Mouse (Mus musculus) neural tube, embryonic 13.5 days (tissue): ENCODE data around the gene Zkscan4. TPM values are rescaled to one million over a fixed set of nuclear protein-coding genes. Genes with fewer than 3 reads are reported as not detected.
A peak's percentile ranks its signal among the peaks of the same experiment; 100 is the strongest.
"Not testable (repeated sequence)": the region's sequence is repeated elsewhere in the genome, so short reads cannot be mapped to it uniquely, and the experiment has no call there.

Experiments used
- ATAC-seq: fragments of 200-750 bp; cut with Nextera tagmentation; 2 replicates; pipeline ENCODE4 v1.8.0; 2017; ENCODE audit warnings: low read depth, mild to moderate bottlenecking, moderate TSS enrichment, moderate library complexity
- H3K27ac ChIP-seq: fragments of 300-500 bp; sonication (generic); replicated peaks from 2 replicates; pipeline ENCODE4 v1.5.1; 2015; ENCODE audit warnings: moderate library complexity, mild to moderate bottlenecking, inconsistent platforms
- H3K27me3 ChIP-seq: fragments of 300-500 bp; sonication (generic); 2 replicates; pipeline ENCODE4 v1.6.1; 2015; ENCODE audit warnings: mild to moderate bottlenecking, inconsistent platforms
- H3K36me3 ChIP-seq: fragments of 300-500 bp; sonication (generic); 2 replicates; pipeline ENCODE4 v1.6.1; 2015; ENCODE audit warnings: mild to moderate bottlenecking, inconsistent platforms
- H3K4me1 ChIP-seq: fragments of 300-500 bp; sonication (generic); replicated peaks from 2 replicates; pipeline ENCODE4 v1.6.1; 2015; ENCODE audit warnings: inconsistent platforms
- H3K4me2 ChIP-seq: fragments of 300-500 bp; sonication (generic); 2 replicates; pipeline ENCODE4 v1.6.1; 2015; ENCODE audit warnings: inconsistent platforms, mild to moderate bottlenecking, moderate library complexity
- H3K4me3 ChIP-seq: fragments of 300-500 bp; sonication (generic); 2 replicates; pipeline ENCODE4 v1.5.1; 2015; ENCODE audit warnings: mild to moderate bottlenecking, inconsistent platforms
- H3K9ac ChIP-seq: fragments of 300-500 bp; sonication (generic); 2 replicates; pipeline ENCODE4 v1.6.1; 2015; ENCODE audit warnings: moderate library complexity, mild to moderate bottlenecking, inconsistent platforms
- H3K9me3 ChIP-seq: fragments of 300-500 bp; sonication (generic); 2 replicates; pipeline ENCODE4 v1.6.1; 2016; ENCODE audit warnings: inconsistent platforms
- WGBS: fragments of 180-500 bp; shearing (Covaris S2); methylation state at CpG from one replicate; pipeline ENCODE4 v1.1.7; 2015; 5-methylcytosine and 5-hydroxymethylcytosine counted together
- polyA plus RNA-seq: library from polyadenylated mRNA; unstranded; fragments of >200 nt; fragmentation: Nextera tagmentation; extraction: Ambion mirVana; gene quantifications from 2 replicates; pipeline ENCODE4 v1.2.1, GENCODE M21; 2015

Zkscan4 gene
- polyA plus RNA-seq, 1 experiment from 2014 or later = 8.9 TPM

- ATAC-seq = no peak
Observed at GRCm38 (mm10) chr13:21467336-21467735, 11.4 kb upstream of the Zkscan4 start.

DNA sequence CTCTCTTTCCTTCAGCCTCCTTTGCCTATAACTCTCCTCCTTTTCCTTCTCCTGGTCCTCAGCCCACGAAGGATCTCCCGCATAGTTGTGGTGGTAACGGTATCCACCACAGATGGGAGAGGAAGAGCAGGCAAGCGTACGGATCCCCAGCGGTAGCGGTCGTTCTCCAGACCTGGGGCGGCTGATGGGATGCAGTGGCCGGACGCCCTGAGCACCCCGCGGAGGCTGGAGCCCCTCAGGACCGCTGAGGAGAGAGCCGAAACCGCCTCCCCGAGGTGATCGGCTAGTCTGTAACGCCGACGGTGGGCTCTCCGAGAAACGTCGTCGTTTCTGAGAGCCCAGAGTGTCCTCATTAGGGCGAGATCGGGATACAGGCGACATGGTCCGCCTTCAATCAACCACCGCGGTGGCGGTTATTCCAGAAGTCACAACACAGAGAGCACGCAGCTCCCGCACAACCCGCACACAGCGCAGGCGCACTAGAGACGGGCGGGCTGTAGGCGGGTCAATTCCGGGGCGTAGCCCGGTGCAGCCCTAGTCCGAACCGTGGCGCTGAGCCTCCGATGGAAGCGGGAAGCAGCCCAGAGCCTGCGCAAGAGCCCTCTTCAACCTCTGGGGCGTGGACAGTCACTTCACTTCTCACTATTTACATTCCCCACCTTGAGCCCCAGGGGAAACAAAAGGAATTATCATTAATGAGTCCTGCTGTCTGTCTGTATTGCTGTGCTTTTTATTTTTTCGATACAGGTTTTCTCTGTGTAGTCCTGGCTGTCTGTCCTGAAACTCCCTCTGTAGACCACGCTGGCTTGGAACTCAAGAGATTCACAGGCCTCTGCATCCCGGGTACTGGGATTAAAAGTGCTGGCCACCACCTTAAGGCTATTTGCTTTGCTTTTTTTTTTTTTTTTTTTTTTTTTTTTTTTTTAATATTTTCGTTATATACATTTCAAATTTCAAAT lies 10.4 kb upstream of the Zkscan4 start, which contains the start of gene Nkapl:
TSS of gene Nkapl (minus strand) at position 449 of the 959 bp plus-strand sequence.
- Histone ChIP-seq H3K9ac (peak within 1 kb of the TSS; percentile 76), H3K27me3 (peaks cover 20% of the 10 kb centered on the region), H3K4me2 (peak within 1 kb of the TSS; percentile 85), H3K4me3 (peak within 1 kb of the TSS; percentile 63), H3K4me1 (no peaks in the 10 kb centered on the region; the same call in 1 of the 2 replicates), H3K9me3 (no peaks in the 10 kb centered on the region), H3K27ac (peak within 1 kb of the TSS; percentile 83), H3K36me3 (no peaks in the 10 kb centered on the region)
- ATAC-seq = peak; percentile 100
- WGBS = 2% methylated on average over 54 of the region's 54 CpGs

More at GRCm38 (mm10) chr13:21467336-21467735, 11.4 kb upstream of the Zkscan4 start:
- Histone ChIP-seq H3K4me1 (no peaks in the 10 kb centered on the region; the same call in 1 of the 2 replicates), H3K27ac (no peak overlapping the region), H3K4me3 (0 out of 2 replicates have a peak overlapping the region, but pooled peaks have one; percentile 63), H3K4me2 (peak overlapping the region; percentile 85), H3K36me3 (no peaks in the 10 kb centered on the region), H3K9me3 (no peaks in the 10 kb centered on the region), H3K9ac (no peak overlapping the region), H3K27me3 (peaks cover 20% of the 10 kb centered on the region)
- 83% methylated on average over 10 of the region's 10 CpGs for WGBS

- Histone ChIP-seq H3K4me2 (peak overlapping the region; percentile 85), H3K27me3 (peaks cover 20% of the 10 kb centered on the region), H3K4me3 (peak overlapping the region; percentile 63; the same call in 1 of the 2 replicates), H3K27ac (no peak overlapping the region), H3K9ac (no peak overlapping the region), H3K9me3 (no peaks in the 10 kb centered on the region), H3K4me1 (no peaks in the 10 kb centered on the region; the same call in 1 of the 2 replicates), H3K36me3 (no peaks in the 10 kb centered on the region)
- WGBS = 34% methylated on average over 9 of the region's 9 CpGs
- no peak for ATAC-seq
Observed at GRCm38 (mm10) chr13:21469097-21469496, 9.6 kb upstream of the Zkscan4 start.

DNA sequence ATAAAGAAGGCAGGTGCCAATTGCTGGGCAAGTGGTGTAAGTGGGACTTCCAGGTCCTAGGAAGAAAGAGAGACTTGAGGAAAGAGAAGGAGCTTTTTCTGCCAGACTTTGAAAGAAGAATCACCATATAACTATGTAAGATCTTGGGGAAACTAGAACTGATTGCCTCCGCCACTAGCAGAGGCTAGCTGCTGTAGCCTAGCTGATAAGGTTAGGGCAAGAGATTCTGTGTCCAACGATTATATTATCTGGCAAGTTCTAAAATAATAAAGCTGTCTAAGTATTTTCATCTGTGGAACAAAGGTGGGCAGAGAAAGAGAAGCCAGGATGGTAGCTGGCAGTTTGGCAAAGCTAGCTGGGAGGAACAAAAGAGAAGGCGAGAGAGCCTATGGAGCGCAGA lies 6.3 kb upstream of the Zkscan4 start:
- Histone ChIP-seq H3K4me1 (no peaks in the 10 kb centered on the region; the same call in 1 of the 2 replicates), H3K27me3 (peaks cover 11% of the 10 kb centered on the region; the same call in 1 of the 2 replicates), H3K9me3 (no peaks in the 10 kb centered on the region), H3K4me2 (no peak overlapping the region), H3K36me3 (no peaks in the 10 kb centered on the region), H3K27ac (no peak overlapping the region), H3K4me3 (no peak overlapping the region), H3K9ac (no peak overlapping the region)
- ATAC-seq = no peak
- 30% methylated on average over 4 of the region's 4 CpGs for WGBS

- Histone ChIP-seq H3K36me3 (peaks cover 43% of the 10 kb centered on the region), H3K4me2 (no peak overlapping the region), H3K27ac (no peak overlapping the region), H3K27me3 (no peaks in the 10 kb centered on the region), H3K4me1 (no peaks in the 10 kb centered on the region), H3K9ac (no peak overlapping the region), H3K9me3 (no peaks in the 10 kb centered on the region), H3K4me3 (no peak overlapping the region)
- WGBS = 93% methylated on average over 1 of the region's 1 CpGs
- ATAC-seq = no peak
Observed at GRCm38 (mm10) chr13:21486881-21487280, 8.2 kb downstream of the Zkscan4 start.

- Histone ChIP-seq H3K4me1 (no peaks in the 10 kb centered on the region), H3K27ac (no peak overlapping the region), H3K27me3 (no peaks in the 10 kb centered on the region), H3K9me3 (no peaks in the 10 kb centered on the region), H3K36me3 (no peaks in the 10 kb centered on the region), H3K9ac (no peak overlapping the region), H3K4me3 (no peak overlapping the region), H3K4me2 (no peak overlapping the region)
- WGBS = 92% methylated on average over 5 of the region's 5 CpGs
- ATAC-seq = no peak
Observed at GRCm38 (mm10) chr13:21492847-21493246, 14.1 kb downstream of the Zkscan4 start.

GRCm38 (mm10) chr13:21495080-21495479 lies 16.4 kb downstream of the Zkscan4 start, which contains the start of gene AK157302:
Gene AK157302 (plus strand): TSS chr13:21495223.
- no peak for ATAC-seq
- H3K9me3 ChIP-seq = no peaks in the 10 kb centered on the region
- no peak within 1 kb of the TSS for H3K9ac ChIP-seq
- no peak within 1 kb of the TSS for H3K4me3 ChIP-seq
- no peaks in the 10 kb centered on the region for H3K36me3 ChIP-seq
- H3K4me1 ChIP-seq = no peaks in the 10 kb centered on the region
- H3K4me2 ChIP-seq = no peak within 1 kb of the TSS
- no peak within 1 kb of the TSS for H3K27ac ChIP-seq
- 94% methylated on average over 21 of the region's 21 CpGs for WGBS
- no peaks in the 10 kb centered on the region for H3K27me3 ChIP-seq

- not testable (repeated sequence) for ATAC-seq, H3K36me3 ChIP-seq, H3K4me2 ChIP-seq, H3K27me3 ChIP-seq, H3K9me3 ChIP-seq, H3K4me3 ChIP-seq, H3K9ac ChIP-seq, H3K4me1 ChIP-seq, H3K27ac ChIP-seq
- WGBS = 93% methylated on average over 17 of the region's 17 CpGs
Observed at GRCm38 (mm10) chr13:21501182-21501581, 22.5 kb downstream of the Zkscan4 start, which contains the start of gene Gm11273. Gene Gm11273 (minus strand): TSS chr13:21501418.

DNA sequence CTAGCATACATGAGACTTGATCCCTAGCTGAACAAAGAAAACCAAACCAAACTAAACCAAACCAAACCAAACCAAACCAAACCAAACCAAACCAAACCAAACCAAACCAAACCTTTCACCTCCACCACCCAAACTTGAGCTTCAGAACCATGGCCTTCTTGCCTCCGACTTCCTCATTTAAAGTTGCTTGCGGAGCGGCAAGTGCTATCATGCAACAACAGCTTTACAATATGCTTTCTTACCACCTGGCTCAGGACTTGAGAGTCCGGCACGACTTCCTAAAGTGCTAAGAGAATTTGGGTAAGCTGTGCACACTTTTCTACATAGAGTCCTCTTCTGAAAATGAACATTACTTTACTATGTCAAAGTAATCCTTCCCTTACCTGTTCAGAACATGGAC lies 23.6 kb downstream of the Zkscan4 start:
- no peak overlapping the region for H3K9ac ChIP-seq
- no peaks in the 10 kb centered on the region for H3K36me3 ChIP-seq
- H3K27me3 ChIP-seq = no peaks in the 10 kb centered on the region
- H3K27ac ChIP-seq = no peak overlapping the region
- no peak overlapping the region for H3K4me2 ChIP-seq
- H3K9me3 ChIP-seq = no peaks in the 10 kb centered on the region
- no peak overlapping the region for H3K4me3 ChIP-seq
- no peak for ATAC-seq
- H3K4me1 ChIP-seq = peaks cover 4% of the 10 kb centered on the region
- WGBS = 90% methylated on average over 5 of the region's 5 CpGs

- WGBS = under 1% methylated on average over 21 of the region's 21 CpGs
- peak overlapping the region; percentile 59 for H3K4me2 ChIP-seq
- ATAC-seq = peak; percentile 99
- H3K9ac ChIP-seq = peak overlapping the region; percentile 72
- no peaks in the 10 kb centered on the region for H3K36me3 ChIP-seq
- no peaks in the 10 kb centered on the region for H3K9me3 ChIP-seq
- H3K4me3 ChIP-seq = peak overlapping the region; percentile 56
- H3K4me1 ChIP-seq = peaks cover 4% of the 10 kb centered on the region
- H3K27me3 ChIP-seq = no peaks in the 10 kb centered on the region
- H3K27ac ChIP-seq = peak overlapping the region; percentile 74
Observed at GRCm38 (mm10) chr13:21506221-21506649, 27.5 kb downstream of the Zkscan4 start.

DNA sequence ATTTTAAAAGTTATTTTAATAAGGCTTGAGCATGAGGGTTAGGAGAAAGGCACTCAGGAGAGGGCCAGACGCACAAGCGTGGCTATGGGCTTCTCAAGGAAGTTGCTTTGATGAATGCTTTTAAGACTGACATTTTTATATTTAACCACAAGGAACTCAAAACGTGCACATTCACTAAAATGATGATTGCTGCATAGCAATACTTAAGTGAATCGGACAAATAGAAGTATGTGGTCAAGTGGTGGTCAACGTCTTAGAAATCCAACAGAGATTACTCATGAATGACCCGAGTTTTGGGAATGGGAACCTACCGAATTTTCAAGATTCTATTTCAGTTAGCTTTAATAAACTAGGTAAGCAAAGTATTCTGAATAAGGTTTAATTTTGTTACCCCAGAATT lies 51.4 kb downstream of the Zkscan4 start:
- Histone ChIP-seq H3K4me2 (peak overlapping the region; percentile 67), H3K4me3 (peak overlapping the region; percentile 81), H3K27ac (no peak overlapping the region), H3K9ac (peak overlapping the region; percentile 55), H3K9me3 (no peaks in the 10 kb centered on the region), H3K4me1 (peaks cover 10% of the 10 kb centered on the region), H3K27me3 (no peaks in the 10 kb centered on the region), H3K36me3 (peaks cover 19% of the 10 kb centered on the region)
- ATAC-seq = no peak
- 54% methylated on average over 7 of the region's 7 CpGs for WGBS

GRCm38 (mm10) chr13:21530781-21531201 lies 52.1 kb downstream of the Zkscan4 start, which contains the start of gene Zkscan8:
Gene Zkscan8 (minus strand): TSS chr13:21531120.
- Histone ChIP-seq H3K36me3 (peaks cover 14% of the 10 kb centered on the region), H3K4me3 (peak within 1 kb of the TSS; percentile 81), H3K4me1 (peaks cover 10% of the 10 kb centered on the region), H3K9me3 (no peaks in the 10 kb centered on the region), H3K4me2 (peak within 1 kb of the TSS; percentile 67), H3K9ac (peak within 1 kb of the TSS; percentile 95), H3K27me3 (no peaks in the 10 kb centered on the region), H3K27ac (peak within 1 kb of the TSS; percentile 90)
- WGBS = under 1% methylated on average over 39 of the region's 39 CpGs
- ATAC-seq = peak; percentile 100
